Mouse (Mus musculus) gastrocnemius, postnatal 14 days (tissue): ENCODE measurements around the gene Tmem131l. TPM values are rescaled to one million over a fixed set of nuclear protein-coding genes. Genes with fewer than 3 reads are reported as not detected.

Source experiments
- total RNA-seq, 2 experiments: library from RNA; stranded (reverse); gene quantifications; 2 replicates each; pipeline ENCODE4 v1.2.3; 2021

The Tmem131l gene
- total RNA-seq, 2 experiments from 2014 or later, result 16.4 to 19.1 TPM

Other genes starting within 250 kb of the Tmem131l start
- gene Tlr2, start 198.4 kb downstream of the Tmem131l start, total RNA-seq, result 1 to 10 TPM; 1.4 TPM
- 1 to 10 TPM; 3.8 to 5.7 TPM for gene Mnd1, start 115.6 kb upstream of the Tmem131l start, total RNA-seq
- not detected for gene Gm6525, start 133.9 kb upstream of the Tmem131l start, total RNA-seq